8 mouse cellular contexts compared by ENCODE assay signal in genomic region chr1:64120421-64120810, GRCm38 (mm10). TPM values are rescaled to one million over a fixed set of nuclear protein-coding genes. Genes with fewer than 3 reads are reported as not detected.
DNase-seq lines count a peak whose midpoint lies in the region; ATAC-seq and TF ChIP-seq lines count a peak whose summit lies in the region.

No protein-coding gene starts in this region.

- H3K36me3 ChIP-seq in embryonic facial prominence, embryonic 10.5 days (replicated peaks) = no peaks in the 10 kb centered on the region
- H3K36me3 ChIP-seq in heart, postnatal 0 days (replicated peaks; ENCODE audit: control insufficient read depth, insufficient read depth, low read length) = no peaks in the 10 kb centered on the region

- peak overlapping the region; percentile 71 for H3K4me2 ChIP-seq in heart, postnatal 0 days (ENCODE audit: low read depth, low read length)

- H3K4me3 ChIP-seq in embryonic facial prominence, embryonic 10.5 days = peak overlapping the region; percentile 86
- peak overlapping the region; percentile 88 for H3K4me3 ChIP-seq in heart, postnatal 0 days (ENCODE audit: low read depth, low read length)

- WGBS in embryonic facial prominence, embryonic 10.5 days = under 1% methylated on average over 13 of the region's 13 CpGs
- WGBS in heart, postnatal 0 days = under 1% methylated on average over 13 of the region's 13 CpGs

- peak; percentile 36 to 46 for DNase-seq in B cell, adult 2 months
- DNase-seq in MN1 (ENCODE audit: low spot score) = peak; percentile 25
- DNase-seq in embryonic facial prominence, embryonic 10.5 days (ENCODE audit: low spot score) = peak; percentile 50
- DNase-seq in heart, postnatal 0 days (ENCODE audit: low spot score) = peak; percentile 44
- peak; percentile 41 to 44 for DNase-seq in layer of hippocampus, postnatal 14 days (ENCODE audit: low spot score in 2 of 2)
- DNase-seq in lung, postnatal 14 days = peak; percentile 47
- DNase-seq in right cerebral cortex, postnatal 4 days = peak; percentile 44

- no peaks in the 10 kb centered on the region for H3K27me3 ChIP-seq in embryonic facial prominence, embryonic 10.5 days (replicated peaks; ENCODE audit: low read depth, poor library complexity, severe bottlenecking)
- H3K27me3 ChIP-seq in heart, postnatal 0 days (ENCODE audit: control insufficient read depth, insufficient read depth, low read length) = no peaks in the 10 kb centered on the region

- H3K4me1 ChIP-seq in embryonic facial prominence, embryonic 10.5 days = peaks cover 42% of the 10 kb centered on the region
- H3K4me1 ChIP-seq in heart, postnatal 0 days (ENCODE audit: control insufficient read depth, insufficient read depth) = peaks cover 24% of the 10 kb centered on the region

- TF ChIP-seq CTCF in heart, postnatal 0 days (IDR thresholded peaks at IDR 0.05; ENCODE audit: low read depth) = no peak

- H3K9ac ChIP-seq in heart, postnatal 0 days (replicated peaks; ENCODE audit: low read depth, low read length) = peak overlapping the region; percentile 93

- ATAC-seq in heart, postnatal 0 days (ENCODE audit: insufficient read depth, low read depth) = no peak
- no peak for ATAC-seq in granulocyte monocyte progenitor cell, adult 5-6 weeks (replicated peaks; ENCODE audit: poor library complexity, severe bottlenecking)

- no peaks in the 10 kb centered on the region for H3K9me3 ChIP-seq in embryonic facial prominence, embryonic 10.5 days
- no peaks in the 10 kb centered on the region for H3K9me3 ChIP-seq in heart, postnatal 0 days (replicated peaks; ENCODE audit: control insufficient read depth, low read length)

- H3K27ac ChIP-seq in embryonic facial prominence, embryonic 10.5 days (replicated peaks) = peak overlapping the region; percentile 100
- H3K27ac ChIP-seq in heart, postnatal 0 days (ENCODE audit: low read depth) = peak overlapping the region; percentile 98

- TF ChIP-seq EP300 in heart, postnatal 0 days (IDR thresholded peaks at IDR 0.05; ENCODE audit: low read depth) = no peak

RNA-seq across cellular contexts. Expression of gene Klf7, which starts 1.7 kb away (rescaled TPM):
- 14.8 and 15.2 TPM in 2 replicates for polyA plus RNA-seq in embryonic facial prominence, embryonic 10.5 days (2016; fragmentation: Nextera tagmentation; extraction: Ambion mirVana)
- total RNA-seq in heart, postnatal 0 days (2014; rRNA removed; ENCODE audit: low replicate concordance) = 8.6 and 21.3 TPM in 2 replicates
- 13.5 and 17.4 TPM in 2 replicates for polyA plus RNA-seq in heart, postnatal 0 days (2015; fragmentation: Nextera tagmentation; extraction: Ambion mirVana)
- total RNA-seq in layer of hippocampus, postnatal 14 days (2021) = 10 to 100 TPM; 56.1 to 56.5 TPM
- 5.0 and 8.5 TPM in 2 replicates for total RNA-seq in granulocyte monocyte progenitor cell, adult 5-6 weeks (2014; fragmentation: Nextera tagmentation)
- 6.3 and 12.4 TPM in 2 replicates for total RNA-seq in granulocyte monocyte progenitor cell, adult 5-6 weeks (2017)
